Mouse (Mus musculus) C2C12 (cell line): Measurements from ENCODE around the gene Gprc5c. TPM values are rescaled to one million over a fixed set of nuclear protein-coding genes. Genes with fewer than 3 reads are reported as not detected.

Experiments
- H3K27me3 ChIP-seq: one replicate; pipeline ENCODE4 v1.6.1; 2011; ENCODE audit not compliant: control insufficient read depth, insufficient read depth, insufficient read length
- H3K36me3 ChIP-seq: one replicate; pipeline ENCODE4 v1.6.1; 2011; ENCODE audit not compliant: control insufficient read depth, insufficient read depth
- H3K4me3 ChIP-seq: one replicate; pipeline ENCODE4 v1.5.1; 2011; ENCODE audit warnings: mild to moderate bottlenecking, control low read depth; ENCODE audit not compliant: poor library complexity, insufficient read depth, severe bottlenecking
- H3K79me2 ChIP-seq: one replicate; pipeline ENCODE4 v1.6.1; 2011; ENCODE audit not compliant: control insufficient read depth, insufficient read depth
- H3K79me3 ChIP-seq: one replicate; pipeline ENCODE4 v1.6.1; 2011; ENCODE audit warnings: low read depth, control low read depth
- H3ac ChIP-seq: one replicate; pipeline ENCODE3; 2011; ENCODE audit warnings: low read depth; ENCODE audit not compliant: control insufficient read depth, insufficient read length
- CEBPB ChIP-seq: IDR thresholded peaks from one replicate; pipeline ENCODE4 v1.6.1; 2011; ENCODE audit warnings: low read depth, mild to moderate bottlenecking, control low read depth, moderate library complexity
- CTCF ChIP-seq: IDR thresholded peaks from one replicate; pipeline ENCODE4 v1.5.1; 2011; ENCODE audit not compliant: control insufficient read depth, insufficient read depth, insufficient read length
- FOSL1 ChIP-seq: IDR thresholded peaks from one replicate; pipeline ENCODE4 v1.8.0; 2011; ENCODE audit warnings: mild to moderate bottlenecking, low read length; ENCODE audit not compliant: poor library complexity, insufficient read depth, severe bottlenecking
- MAX ChIP-seq: IDR thresholded peaks from one replicate; pipeline ENCODE4 v1.6.1; 2011; ENCODE audit warnings: mild to moderate bottlenecking, control low read depth
- MYOD1 ChIP-seq: IDR thresholded peaks from one replicate; pipeline ENCODE4 v1.6.1; 2011; ENCODE audit warnings: low read depth; ENCODE audit not compliant: control insufficient read depth, insufficient read length
- MYOG ChIP-seq: IDR thresholded peaks from one replicate; pipeline ENCODE4 v1.6.1; 2011; ENCODE audit not compliant: control insufficient read depth, insufficient read length; ENCODE audit errors: extremely low read depth
- USF1 ChIP-seq: IDR thresholded peaks from one replicate; pipeline ENCODE4 v1.6.1; 2011; ENCODE audit warnings: low read depth, mild to moderate bottlenecking, control low read depth, moderate library complexity
- polyA plus RNA-seq: library from polyadenylated mRNA; unstranded; fragments of >200 nt; fragmentation: generic; extraction: Trizol; gene quantifications from one replicate; pipeline ENCODE4 v1.2.1, GENCODE M21; 2012; ENCODE audit warnings: missing spikeins

Gprc5c gene
- polyA plus RNA-seq, 1 experiment: 0.75 TPM

GRCm38 (mm10) chr11:114858641-114859040, 7.7 kb downstream of the Gprc5c start:
- Histone ChIP-seq H3ac (no peak overlapping the region), H3K4me3 (no peak overlapping the region), H3K79me2 (no peaks in the 10 kb centered on the region), H3K36me3 (no peaks in the 10 kb centered on the region), H3K27me3 (no peaks in the 10 kb centered on the region), H3K79me3 (no peaks in the 10 kb centered on the region)
- TF ChIP-seq CEBPB (no peak), FOSL1 (no peak), MYOG (no peak), MAX (no peak), MYOD1 (no peak), USF1 (no peak), CTCF (no peak)

GRCm38 (mm10) chr11:114861057-114861456, 10.1 kb downstream of the Gprc5c start:
- Histone ChIP-seq H3K4me3 (no peak overlapping the region), H3ac (no peak overlapping the region), H3K79me2 (no peaks in the 10 kb centered on the region), H3K36me3 (no peaks in the 10 kb centered on the region), H3K27me3 (no peaks in the 10 kb centered on the region), H3K79me3 (no peaks in the 10 kb centered on the region)
- no peak for TF ChIP-seq USF1
- no peak for TF ChIP-seq MYOD1
- no peak for TF ChIP-seq CTCF
- TF ChIP-seq FOSL1: no peak
- TF ChIP-seq CEBPB: no peak
- no peak for TF ChIP-seq MYOG
- no peak for TF ChIP-seq MAX

- no peaks in the 10 kb centered on the region for H3K79me3 ChIP-seq
- no peak overlapping the region for H3K4me3 ChIP-seq
- TF ChIP-seq MYOG (no peak), CEBPB (no peak), CTCF (no peak), MAX (no peak), USF1 (no peak)
- no peaks in the 10 kb centered on the region for H3K27me3 ChIP-seq
- H3K36me3 ChIP-seq: no peaks in the 10 kb centered on the region
- H3ac ChIP-seq: no peak overlapping the region
- no peaks in the 10 kb centered on the region for H3K79me2 ChIP-seq
These were observed 11.7 kb downstream of the Gprc5c start for GRCm38 (mm10) chr11:114862687-114863086.

- no peaks in the 10 kb centered on the region for H3K79me3 ChIP-seq
- TF ChIP-seq CEBPB: no peak
- no peak for TF ChIP-seq MYOD1
- TF ChIP-seq FOSL1: no peak
- no peak for TF ChIP-seq MAX
- TF ChIP-seq CTCF: no peak
- TF ChIP-seq MYOG: no peak
- TF ChIP-seq USF1: no peak
- H3K36me3 ChIP-seq: no peaks in the 10 kb centered on the region
- no peaks in the 10 kb centered on the region for H3K79me2 ChIP-seq
- no peak overlapping the region for H3K4me3 ChIP-seq
- H3ac ChIP-seq: no peak overlapping the region
- no peaks in the 10 kb centered on the region for H3K27me3 ChIP-seq
These were observed 13.0 kb downstream of the Gprc5c start for GRCm38 (mm10) chr11:114863918-114864420.

GRCm38 (mm10) chr11:114865999-114866398, 15.0 kb downstream of the Gprc5c start:
- Histone ChIP-seq H3ac (no peak overlapping the region), H3K79me3 (no peaks in the 10 kb centered on the region), H3K36me3 (no peaks in the 10 kb centered on the region), H3K4me3 (no peak overlapping the region), H3K27me3 (no peaks in the 10 kb centered on the region), H3K79me2 (no peaks in the 10 kb centered on the region)
- TF ChIP-seq CTCF (no peak), USF1 (no peak), FOSL1 (no peak), MAX (no peak), CEBPB (no peak), MYOG (no peak), MYOD1 (no peak)

- Histone ChIP-seq H3K36me3 (no peaks in the 10 kb centered on the region), H3K27me3 (no peaks in the 10 kb centered on the region)
These were observed 15.8 kb downstream of the Gprc5c start for GRCm38 (mm10) chr11:114866486-114867360.

More at GRCm38 (mm10) chr11:114866486-114867360, 15.8 kb downstream of the Gprc5c start:
- H3K4me3 ChIP-seq: no peak overlapping the region
- H3K79me3 ChIP-seq: no peaks in the 10 kb centered on the region
- TF ChIP-seq MYOG (no peak), MYOD1 (no peak), MAX (no peak)
- H3ac ChIP-seq: no peak overlapping the region
- no peaks in the 10 kb centered on the region for H3K79me2 ChIP-seq
